Mouse (Mus musculus) spleen, postnatal 36 days (tissue): ENCODE results near the gene Clec12a.

Experiments
- DNase-seq, 2 experiments: peaks; one replicate each; pipeline ENCODE4 v3.0.0; 2022; ENCODE audit warnings: low spot score in 2 of 2, mixed read lengths in 1 of 2

Clec12a gene

DNA sequence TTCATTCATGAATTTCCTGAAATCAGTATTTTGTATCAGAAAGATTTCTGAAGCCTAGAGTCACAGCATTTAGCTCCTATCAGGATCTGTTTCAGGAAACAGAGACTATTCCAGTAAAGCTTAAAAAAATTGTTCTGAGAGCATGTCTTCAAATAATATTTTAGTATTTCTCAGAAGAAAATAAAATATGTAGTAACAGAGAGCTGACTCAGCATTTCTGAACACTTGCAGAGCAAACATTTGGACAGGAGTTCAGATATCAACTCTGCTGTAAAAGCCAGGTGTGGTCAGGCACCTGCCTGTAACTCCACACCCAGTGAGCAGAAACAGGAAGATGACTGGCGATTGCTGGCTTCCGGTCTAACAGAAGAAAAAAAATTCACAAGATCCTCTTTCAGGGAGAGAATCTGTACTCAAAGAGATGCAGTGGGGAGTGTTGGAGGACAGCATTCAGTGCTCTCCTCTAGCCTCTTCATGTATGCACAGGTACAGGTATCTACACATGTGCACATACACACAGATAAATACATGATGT lies 32.5 kb downstream of the Clec12a start:
- DNase-seq, result peak; percentile 31 to 43

DNA sequence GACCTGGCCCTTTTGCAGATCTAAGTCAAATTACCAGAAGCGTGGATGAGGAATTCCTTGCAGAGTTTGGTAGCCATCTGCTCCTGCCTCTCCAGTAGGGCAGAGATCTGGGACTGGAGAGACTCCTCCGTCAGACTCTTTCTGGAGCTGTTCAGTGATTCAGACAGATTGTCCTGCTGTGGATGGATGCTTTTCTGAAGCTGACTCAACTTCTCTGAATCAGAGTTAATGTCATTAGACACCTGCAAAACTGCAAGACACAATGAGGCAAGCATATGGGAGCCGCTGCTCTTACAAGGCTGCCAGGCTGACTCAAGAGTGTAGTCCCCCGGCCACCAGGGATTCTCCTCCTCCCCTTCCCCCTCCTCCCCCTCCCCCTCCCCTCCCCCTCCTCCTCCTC lies 38.0 kb downstream of the Clec12a start:
- no peak for DNase-seq

DNA sequence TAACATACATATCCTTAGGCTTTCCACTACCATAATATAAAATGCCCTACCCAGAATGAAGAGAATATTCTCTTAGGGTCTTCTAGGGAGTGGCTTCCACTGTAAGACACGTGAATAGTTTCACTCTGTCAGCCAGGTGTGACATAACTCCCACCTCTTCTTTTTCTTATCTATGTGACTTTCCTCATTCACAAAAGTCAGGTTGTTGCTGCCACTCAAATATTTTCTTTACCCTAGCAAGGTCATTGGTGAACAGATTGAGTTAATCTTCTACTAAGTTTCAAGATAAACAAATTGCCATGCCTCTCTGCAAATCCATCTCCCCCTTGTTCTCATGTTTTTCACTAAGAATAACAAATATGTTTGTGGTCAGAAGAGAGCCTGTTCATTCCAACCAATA lies 39.2 kb downstream of the Clec12a start:
- no peak for DNase-seq

DNA sequence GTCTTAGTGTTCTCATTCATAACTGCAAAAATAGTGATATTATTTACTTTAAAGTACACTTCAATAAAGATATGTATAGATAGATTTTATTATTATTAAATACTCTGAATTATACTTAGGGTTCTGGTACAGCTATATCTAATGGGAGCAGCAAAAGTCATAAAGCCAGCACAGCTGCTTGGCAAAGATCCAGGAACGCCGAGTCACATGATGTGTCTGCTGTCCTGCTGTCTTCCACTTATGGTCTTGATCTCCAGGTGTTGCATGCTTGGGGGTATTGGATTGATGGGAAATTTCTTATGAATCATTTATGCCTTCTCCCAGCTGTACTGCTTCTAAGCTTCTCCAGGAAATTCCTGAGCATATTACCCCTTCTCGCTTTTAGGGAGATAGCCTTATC lies 41.0 kb downstream of the Clec12a start:
- no peak for DNase-seq

DNA sequence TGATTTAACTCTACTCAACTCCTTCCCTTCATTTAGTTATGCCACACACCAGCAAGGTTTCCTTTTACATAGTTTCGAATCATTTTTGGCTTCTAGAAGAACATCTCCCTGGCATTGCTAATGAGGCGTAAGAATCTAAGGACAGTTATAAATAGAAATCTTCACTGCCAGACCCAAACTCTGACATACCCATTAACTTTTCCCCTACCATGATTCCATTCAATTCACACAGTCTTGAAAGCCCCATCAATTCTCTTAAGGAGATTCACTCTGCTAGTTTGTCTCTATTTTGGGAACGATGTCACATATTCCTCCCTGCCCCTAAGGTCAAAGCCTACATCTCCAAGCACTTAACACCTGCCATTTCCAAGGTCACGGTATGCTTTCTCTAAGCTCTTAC lies 42.5 kb downstream of the Clec12a start:
- no peak for DNase-seq

DNA sequence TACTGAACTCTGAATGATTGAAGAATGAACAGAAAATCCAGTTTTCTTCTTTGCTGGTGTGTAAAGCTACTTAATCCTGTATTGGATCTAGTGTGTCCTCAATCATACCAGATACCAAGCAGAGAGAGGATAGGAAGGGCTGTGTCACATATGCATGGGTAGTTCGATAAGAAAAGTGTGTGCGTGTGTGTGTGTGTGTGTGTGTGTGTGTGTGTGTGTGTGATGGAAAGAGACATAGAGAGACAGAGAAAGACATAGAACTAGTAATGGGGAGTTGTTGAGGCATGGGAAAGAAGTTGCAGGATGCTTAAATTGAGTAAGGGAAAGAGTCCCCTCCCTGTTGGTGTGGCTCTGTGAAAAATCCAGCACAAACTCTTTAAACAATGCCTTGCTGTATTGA lies 43.3 kb downstream of the Clec12a start, which contains the start of gene Clec12b:
Clec12b (minus strand) TSS at position 101 of the 400 bp plus-strand sequence.
- no peak for DNase-seq

DNA sequence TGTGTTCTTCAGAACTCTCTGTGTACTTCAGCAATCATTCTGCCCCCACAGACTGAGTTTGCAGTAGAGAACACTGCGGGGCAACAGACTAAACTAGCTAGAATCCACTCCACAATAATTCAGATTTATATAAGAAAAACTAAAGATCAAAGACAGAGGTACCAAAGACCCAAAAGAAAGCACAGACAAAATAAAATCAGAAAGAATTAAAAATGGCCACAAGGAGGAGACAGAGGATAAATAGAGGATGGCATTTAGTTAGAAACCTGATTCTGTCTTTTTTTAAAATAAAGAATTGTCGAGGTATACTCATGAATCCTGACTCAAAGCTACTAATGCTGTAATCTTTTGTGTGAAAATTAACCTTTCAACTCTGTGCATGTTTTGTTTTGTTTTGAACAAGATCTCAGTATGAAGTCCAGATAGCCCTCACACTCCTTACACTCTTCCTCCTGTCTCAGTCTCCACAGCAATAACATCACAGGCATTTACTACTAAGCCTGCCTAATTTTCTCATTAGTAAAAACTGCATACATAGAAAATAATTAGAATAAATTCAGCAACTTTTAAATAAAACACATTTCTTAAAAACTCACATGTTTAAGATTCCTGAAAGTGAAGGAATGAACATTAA lies 50.7 kb downstream of the Clec12a start:
- DNase-seq, result no peak

DNA sequence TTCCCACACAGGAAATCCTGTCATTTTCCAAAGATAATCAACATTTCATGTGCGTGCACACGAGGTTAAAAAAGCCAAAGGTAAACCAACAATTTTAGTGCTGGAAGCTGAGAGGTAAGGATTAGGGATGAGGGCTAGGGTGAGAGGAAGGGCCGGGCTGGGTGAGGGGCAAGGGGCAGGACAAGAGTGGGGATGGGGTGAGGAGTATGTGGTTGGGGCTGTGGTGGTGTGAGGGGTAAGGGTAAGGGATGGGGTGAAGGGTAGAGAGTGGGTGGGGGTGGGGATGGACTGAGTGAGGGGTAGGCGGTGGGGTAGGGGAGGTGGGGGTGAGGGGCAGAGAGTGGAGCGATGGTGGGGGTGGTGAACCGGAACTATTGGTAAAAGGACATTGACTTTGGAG lies 51.2 kb downstream of the Clec12a start:
- no peak for DNase-seq

DNA sequence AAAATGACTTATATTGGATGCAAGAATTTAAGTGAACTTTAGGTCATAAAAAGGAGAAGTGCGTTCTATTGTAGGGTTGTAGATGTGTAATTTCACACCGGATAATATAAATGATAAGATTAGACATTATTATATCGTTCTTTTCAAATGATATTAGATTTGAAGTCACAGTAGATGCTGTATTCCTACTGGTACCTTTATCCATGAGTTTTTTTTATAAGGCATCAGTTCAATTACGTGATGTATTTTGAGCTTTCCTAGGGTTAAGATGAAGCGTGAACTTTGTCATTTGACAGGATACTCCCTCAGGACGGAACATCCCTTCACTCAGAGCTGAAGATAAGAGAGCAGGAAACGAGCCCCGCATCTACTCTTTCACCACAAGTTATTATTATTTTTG lies 54.5 kb downstream of the Clec12a start, which contains the start of gene Clec1b:
Clec1b (plus strand) TSS at position 301 of the 400 bp plus-strand sequence.
- no peak for DNase-seq

DNA sequence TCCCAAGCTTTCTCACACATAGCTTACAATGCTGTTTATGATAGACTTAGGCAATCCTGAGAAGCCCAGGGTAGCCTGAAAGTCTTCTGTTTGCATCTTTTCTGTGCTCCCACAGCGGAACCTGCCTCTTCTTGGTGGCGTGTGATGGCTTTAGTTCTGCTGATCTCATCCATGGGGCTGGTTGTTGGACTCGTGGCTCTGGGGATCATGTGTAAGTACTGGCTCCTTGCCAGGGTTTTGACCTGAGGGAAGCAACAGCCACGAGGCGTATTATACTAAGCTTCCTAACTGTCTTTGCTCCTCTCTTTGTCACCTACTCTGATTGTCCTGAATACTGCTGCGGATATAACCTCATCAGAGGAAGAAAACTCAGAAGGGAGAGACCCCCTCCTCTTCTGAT lies 57.5 kb downstream of the Clec12a start:
- DNase-seq, result peak in 1 of 2 experiments; percentile 13

DNA sequence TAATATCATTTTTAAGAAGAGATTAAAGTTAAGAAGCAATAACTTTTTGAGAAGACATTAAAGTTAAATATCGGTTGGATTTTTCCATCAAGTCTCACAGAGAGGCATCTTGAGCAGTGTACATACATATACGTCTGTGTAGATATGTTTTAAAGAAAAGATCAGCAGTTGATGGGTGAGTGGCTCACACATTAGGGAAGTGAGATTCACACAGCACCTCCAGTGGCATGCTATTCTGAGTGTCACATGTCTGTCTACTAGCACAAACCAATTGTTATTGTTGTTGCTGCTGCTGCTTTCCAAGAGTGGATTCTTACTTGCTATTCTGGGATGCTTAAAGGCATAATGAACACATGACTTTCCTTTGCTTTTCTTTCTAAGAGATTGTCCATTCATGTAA lies 59.9 kb downstream of the Clec12a start:
- no peak for DNase-seq

DNA sequence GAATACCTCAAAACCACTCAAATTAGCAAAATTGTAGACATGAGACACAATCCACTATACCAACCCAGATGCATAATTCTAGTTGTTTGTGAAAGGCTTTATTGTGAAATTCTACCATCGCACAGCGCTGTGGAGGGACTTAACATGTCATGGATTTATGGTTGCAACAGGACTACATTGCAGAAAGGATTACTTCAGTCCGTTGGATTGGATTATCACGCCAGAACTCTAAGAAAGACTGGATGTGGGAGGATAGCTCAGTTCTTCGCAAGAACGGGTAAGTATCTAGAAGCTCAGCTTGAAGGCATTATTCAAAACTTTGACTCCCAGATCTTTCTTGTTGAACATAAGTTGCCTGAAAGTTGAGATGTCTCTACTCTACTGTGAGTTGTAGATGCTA lies 60.9 kb downstream of the Clec12a start:
- DNase-seq, result no peak

DNA sequence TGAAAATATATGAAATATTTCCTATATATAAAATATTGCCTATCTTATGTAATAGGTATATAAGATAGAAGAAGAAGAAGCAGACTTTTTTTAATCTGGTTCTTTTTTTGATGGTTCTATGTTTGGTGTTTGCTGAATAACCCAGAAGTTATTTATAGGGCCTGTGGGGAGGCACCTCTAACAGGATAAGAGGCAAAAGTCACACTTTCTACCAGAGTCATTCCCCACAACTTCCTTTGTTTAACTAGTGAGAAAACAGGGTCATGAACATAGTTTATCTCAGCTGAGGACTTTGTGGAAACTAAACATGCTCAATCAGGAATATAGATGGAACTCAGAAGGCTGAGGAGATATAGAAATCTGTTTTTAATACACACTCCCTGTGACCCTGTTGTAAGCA lies 63.5 kb downstream of the Clec12a start:
- DNase-seq, result no peak

DNA sequence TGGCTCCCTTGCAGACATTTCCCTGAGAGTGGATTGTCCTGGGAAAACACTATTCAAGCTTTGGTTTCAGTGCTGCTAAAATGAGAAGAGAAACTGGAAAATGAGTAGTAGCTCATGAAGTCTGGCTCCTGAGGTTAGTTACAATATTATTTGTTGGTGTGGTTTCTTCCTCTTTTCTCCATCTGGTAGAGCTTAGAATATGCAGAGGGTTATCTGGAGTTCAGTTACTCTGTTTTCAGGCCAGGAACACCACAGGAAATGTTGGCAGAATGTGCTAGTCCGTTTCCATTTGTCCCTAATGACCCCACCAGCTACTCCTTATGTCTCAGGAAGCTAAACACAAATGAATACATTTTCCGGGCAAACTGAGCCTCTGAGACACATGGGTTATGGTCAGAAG lies 64.8 kb downstream of the Clec12a start:
- peak; percentile 2 to 5 for DNase-seq

DNA sequence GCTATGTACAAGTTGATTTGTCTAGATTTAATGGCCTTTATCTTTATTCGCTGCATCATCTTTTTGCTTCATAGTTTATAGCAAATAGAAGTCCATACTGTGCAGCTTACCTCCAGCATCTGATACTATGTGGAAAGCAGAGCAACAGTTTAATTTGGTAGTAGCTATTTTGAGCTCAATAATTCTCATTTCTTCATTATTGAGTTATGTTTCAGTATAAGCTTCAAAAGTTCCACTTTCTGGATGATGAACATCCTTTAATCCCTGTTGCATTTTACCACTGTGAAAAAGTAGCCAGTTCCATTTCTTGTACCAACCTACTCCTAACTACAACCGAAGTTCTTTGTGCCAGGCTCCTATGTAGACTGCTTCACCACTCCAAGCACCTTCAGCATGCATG lies 66.1 kb downstream of the Clec12a start, which contains the start of gene Clec9a:
Clec9a (plus strand) TSS at position 301 of the 400 bp plus-strand sequence.
- DNase-seq, result no peak

DNA sequence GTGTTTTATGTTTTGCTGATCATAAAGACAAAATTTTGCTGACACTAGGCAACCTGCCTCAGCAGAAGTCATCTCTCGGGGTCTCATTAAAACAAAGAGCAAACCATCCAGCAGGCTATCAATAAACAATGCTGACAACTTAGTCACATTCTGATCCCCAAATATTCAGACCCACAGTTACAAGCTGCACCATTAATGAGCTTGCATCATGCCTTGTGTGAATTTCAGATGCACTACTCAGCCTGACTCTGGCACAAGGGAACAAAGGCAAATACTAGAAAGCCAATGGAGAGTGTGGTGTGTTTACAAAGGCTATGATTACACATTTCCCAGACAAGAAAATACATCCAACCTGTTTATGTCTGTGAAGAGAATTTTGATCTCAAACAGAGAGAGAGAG lies 71.7 kb downstream of the Clec12a start:
- DNase-seq, result no peak
